Comparison of ENCODE assay signal across 17 mouse cellular contexts in the genomic region with DNA sequence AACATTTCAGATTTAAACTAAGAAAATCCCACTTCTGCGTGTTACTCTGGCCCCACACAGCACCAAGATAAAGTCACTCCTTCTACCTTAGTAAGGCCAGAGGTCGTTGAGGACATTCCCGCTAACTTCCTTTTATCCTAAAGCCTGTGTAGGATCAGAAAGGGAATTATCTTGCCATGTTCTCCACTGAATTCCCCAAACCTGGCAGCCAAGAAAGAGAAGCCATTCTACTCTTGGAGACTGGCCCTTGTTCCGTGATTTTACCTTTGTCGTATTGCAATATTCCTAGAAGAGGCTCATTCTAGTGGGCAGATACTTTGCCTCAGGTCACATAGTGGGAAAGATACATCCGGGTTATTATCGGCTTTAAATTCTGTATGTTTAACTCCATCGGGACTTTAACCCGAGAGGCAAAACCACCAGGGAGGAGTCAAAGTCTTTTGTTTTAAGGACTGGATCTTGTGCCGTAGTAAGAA.
"Had no signal": no experiment of that assay in that cellular context is flagged by ENCODE, and none has a peak within 500 bp of the region (broad histone marks: within the 10 kb centered on the region; RNA-seq: fewer than 3 reads in every experiment).

No protein-coding gene starts in this region.

- H3K27me3 ChIP-seq: neural tube, embryonic 12.5 days; neural tube, embryonic 13.5 days; neural tube, embryonic 15.5 days; stomach, embryonic 15.5 days had no signal

- H3K4me1 ChIP-seq: neural tube, embryonic 12.5 days; neural tube, embryonic 13.5 days; stomach, embryonic 15.5 days had no signal

- H3K4me3 ChIP-seq: neural tube, embryonic 12.5 days; neural tube, embryonic 13.5 days; neural tube, embryonic 15.5 days; stomach, embryonic 15.5 days had no signal

- H3K9me3 ChIP-seq: neural tube, embryonic 12.5 days; neural tube, embryonic 15.5 days; stomach, embryonic 15.5 days had no signal

- H3K9ac ChIP-seq: neural tube, embryonic 12.5 days; neural tube, embryonic 13.5 days; neural tube, embryonic 15.5 days; stomach, embryonic 15.5 days had no signal

- H3K36me3 ChIP-seq: neural tube, embryonic 12.5 days; neural tube, embryonic 13.5 days; neural tube, embryonic 15.5 days; stomach, embryonic 15.5 days had no signal

- H3K27ac ChIP-seq: neural tube, embryonic 12.5 days; neural tube, embryonic 13.5 days; neural tube, embryonic 15.5 days; stomach, embryonic 15.5 days; stomach, postnatal 0 days had no signal

- DNase-seq: retina, postnatal 1 day; right cerebral cortex, adult 18-20 months; right cerebral cortex, postnatal 14 days; right cerebral cortex, postnatal 25 days; right cerebral cortex, postnatal 4 days; spleen, adult 18-20 months; thymus, adult 18-20 months; thymus, adult 2 months; thymus, postnatal 14 days; thymus, postnatal 25 days; thymus, postnatal 36 days; thymus, postnatal 4 days had no signal

- H3K4me2 ChIP-seq: neural tube, embryonic 12.5 days; neural tube, embryonic 13.5 days; neural tube, embryonic 15.5 days; stomach, embryonic 15.5 days had no signal
